Mouse (Mus musculus) heart, adult 9 months (tissue): Measurements from ENCODE around the gene Ccdc130.

Experiments
- DNase-seq, 2 experiments: peaks; one replicate each; pipeline ENCODE4 v3.0.0; 2022; ENCODE audit warnings: low spot score in 2 of 2

Ccdc130 gene

GRCm38 (mm10) chr8:84269950-84270773, at the start of gene Ccdc130:
Gene Ccdc130 (minus strand): TSS chr8:84270380.
- DNase-seq, result peak; percentile 99 to 100

- no peak for DNase-seq
These were observed 38.2 kb upstream of the Ccdc130 start for GRCm38 (mm10) chr8:84308376-84308775.

- peak; percentile 12 to 19 for DNase-seq
These were observed 33.8 kb upstream of the Ccdc130 start for GRCm38 (mm10) chr8:84303951-84304350.

- DNase-seq, result no peak
These were observed 27.0 kb upstream of the Ccdc130 start for GRCm38 (mm10) chr8:84297029-84297785.

- DNase-seq, result peak in 1 of 2 experiments; percentile 15
These were observed 21.5 kb upstream of the Ccdc130 start for GRCm38 (mm10) chr8:84291688-84292087.

DNA sequence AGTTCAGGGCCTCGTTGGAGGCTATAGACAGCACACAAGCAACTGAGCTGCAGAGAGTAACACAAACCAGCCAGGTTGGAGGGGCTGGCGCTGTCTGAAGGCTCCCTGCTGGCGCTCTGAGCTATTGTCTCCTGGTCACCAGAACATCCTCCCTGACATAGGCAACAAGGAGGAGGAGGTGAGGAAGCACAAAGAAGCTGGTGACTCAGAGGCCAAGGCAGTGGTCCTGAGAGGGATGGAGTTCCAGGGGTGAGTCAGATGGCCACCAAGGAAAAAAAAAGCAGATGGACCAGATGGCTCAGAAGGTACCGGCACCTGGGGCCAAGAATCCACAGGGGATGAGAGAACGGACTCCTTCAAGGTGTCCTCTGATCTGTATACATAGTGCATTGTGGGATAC, 20.9 kb upstream of the Ccdc130 start:
- DNase-seq, result no peak

DNA sequence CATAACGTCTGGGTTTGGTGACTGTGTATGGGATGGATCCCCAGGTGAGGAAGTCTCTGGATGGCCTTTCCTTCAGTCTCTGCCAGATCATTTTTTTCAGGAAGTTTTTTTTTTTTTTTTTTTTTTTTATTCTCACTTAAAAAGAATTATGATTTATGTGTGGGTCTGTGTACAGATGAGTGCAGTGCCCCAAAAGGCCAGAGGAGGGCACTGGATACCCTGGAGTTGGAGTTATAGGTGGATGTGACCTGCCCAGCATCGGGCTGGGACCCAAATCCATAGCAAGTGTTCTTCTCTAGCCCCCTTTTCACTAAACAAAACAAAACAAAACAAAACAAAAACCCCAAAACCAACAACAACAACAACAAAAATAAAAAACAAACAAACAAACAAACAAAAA, 18.7 kb upstream of the Ccdc130 start:
- DNase-seq, result no peak

DNA sequence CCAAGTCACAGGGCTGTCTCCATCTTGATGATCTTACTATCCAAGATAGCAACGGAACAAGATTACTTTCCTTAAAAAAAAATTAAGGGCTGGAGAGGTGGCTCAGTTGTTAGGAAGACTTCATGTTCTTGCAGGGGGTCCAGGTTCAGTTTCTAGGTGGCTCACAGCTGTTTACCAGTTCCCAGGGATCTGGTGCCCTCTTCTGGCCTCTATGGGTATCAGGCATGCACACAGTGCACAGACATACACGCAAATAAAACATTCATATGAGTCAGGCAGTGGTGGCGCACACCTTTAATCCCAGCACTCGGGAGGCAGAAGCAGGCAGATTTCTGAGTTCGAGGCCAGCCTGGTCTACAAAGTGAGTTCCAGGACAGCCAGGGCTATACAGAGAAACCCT, 15.5 kb upstream of the Ccdc130 start:
- DNase-seq, result peak in 1 of 2 experiments; percentile 43

GRCm38 (mm10) chr8:84284608-84285063, 14.5 kb upstream of the Ccdc130 start:
- peak in 1 of 2 experiments; percentile 15 for DNase-seq

DNA sequence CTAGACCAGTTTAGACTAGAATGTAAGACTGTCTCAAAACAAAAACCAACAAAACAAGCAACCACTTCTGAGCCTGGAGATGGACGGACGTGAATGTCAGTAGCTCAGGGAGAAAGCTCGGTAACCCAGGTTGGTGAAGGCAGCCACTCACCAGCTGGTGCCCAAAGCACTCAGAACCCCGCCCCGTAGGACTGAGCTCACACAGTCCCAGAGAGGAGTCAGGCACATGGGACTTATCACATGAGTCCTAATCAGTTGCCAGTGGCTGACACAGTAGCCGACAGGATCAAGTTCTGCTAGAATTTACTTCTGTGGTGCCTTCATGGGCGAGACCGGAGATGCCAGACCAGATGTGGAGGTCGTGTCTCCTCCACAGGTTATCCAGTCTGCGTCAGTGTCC, 10.6 kb upstream of the Ccdc130 start:
- DNase-seq, result no peak

GRCm38 (mm10) chr8:84276447-84276846, 6.3 kb upstream of the Ccdc130 start:
- no peak for DNase-seq

GRCm38 (mm10) chr8:84273968-84274367, 3.8 kb upstream of the Ccdc130 start:
- DNase-seq, result no peak

- no peak for DNase-seq
These were observed 2.1 kb upstream of the Ccdc130 start for GRCm38 (mm10) chr8:84272302-84272701.

- DNase-seq, result no peak
These were observed 9.1 kb downstream of the Ccdc130 start for GRCm38 (mm10) chr8:84261098-84261497.

DNA sequence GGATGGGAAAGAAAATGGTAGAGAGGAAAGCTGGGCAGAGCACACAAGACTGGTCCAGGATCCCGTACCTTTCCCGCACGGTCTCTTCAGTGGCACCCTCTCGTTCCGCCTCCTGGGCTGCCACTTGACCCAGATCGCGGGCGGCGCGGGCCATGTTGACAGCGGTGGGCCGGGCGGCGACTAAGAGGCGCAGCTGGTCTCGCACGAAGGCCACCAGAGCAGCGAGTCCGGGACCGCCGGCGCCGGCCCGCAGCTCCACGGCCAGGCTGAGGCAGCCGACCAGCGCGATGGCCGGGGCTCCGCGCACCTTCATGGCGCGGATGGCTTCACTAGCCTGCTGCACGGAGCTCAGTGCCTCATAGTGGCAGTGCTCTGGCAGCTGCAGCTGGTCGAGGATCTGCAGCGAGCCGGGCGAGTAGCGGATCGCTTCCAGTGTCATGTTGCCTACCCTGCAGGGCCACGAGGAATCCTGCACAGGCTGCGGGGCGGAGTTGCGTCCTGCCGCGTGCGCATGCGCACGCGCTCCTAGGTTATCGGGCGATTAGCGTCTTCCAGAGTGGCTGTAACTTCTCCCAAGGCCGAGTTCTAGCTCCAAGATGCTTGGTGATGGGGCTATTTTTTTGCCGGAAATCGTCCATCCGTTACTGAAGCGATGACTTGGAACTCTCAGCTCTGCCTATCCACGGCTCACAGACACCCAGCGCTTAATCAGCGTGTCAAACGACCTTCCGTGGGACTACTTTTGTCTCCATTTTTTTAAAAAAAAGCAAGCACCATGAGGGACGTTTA, 13.2 kb downstream of the Ccdc130 start, which contains the start of gene Mri1:
Mri1 (minus strand) TSS at position 505 of the 789 bp plus-strand sequence.
- DNase-seq, result peak; percentile 81 to 86

DNA sequence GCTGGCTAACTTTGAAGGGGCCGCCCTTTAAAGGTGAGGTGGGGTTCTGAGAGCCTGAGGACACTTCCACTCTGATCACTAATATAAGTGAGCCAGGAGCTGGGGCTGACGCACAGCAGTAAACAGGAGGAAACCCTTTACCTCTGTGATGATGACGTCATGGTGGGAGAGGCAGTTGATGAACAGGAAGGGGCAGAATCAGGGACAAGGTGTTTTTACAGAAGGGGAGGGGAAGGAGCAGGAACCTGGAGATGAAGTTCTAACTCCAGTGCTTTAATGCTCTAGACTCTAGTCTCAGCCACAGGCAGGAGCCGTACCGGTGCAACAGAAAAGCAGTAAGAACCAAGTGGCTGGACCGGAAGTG, 13.7 kb downstream of the Ccdc130 start:
- DNase-seq, result no peak

GRCm38 (mm10) chr8:84255858-84256257, 14.3 kb downstream of the Ccdc130 start:
- no peak for DNase-seq

DNA sequence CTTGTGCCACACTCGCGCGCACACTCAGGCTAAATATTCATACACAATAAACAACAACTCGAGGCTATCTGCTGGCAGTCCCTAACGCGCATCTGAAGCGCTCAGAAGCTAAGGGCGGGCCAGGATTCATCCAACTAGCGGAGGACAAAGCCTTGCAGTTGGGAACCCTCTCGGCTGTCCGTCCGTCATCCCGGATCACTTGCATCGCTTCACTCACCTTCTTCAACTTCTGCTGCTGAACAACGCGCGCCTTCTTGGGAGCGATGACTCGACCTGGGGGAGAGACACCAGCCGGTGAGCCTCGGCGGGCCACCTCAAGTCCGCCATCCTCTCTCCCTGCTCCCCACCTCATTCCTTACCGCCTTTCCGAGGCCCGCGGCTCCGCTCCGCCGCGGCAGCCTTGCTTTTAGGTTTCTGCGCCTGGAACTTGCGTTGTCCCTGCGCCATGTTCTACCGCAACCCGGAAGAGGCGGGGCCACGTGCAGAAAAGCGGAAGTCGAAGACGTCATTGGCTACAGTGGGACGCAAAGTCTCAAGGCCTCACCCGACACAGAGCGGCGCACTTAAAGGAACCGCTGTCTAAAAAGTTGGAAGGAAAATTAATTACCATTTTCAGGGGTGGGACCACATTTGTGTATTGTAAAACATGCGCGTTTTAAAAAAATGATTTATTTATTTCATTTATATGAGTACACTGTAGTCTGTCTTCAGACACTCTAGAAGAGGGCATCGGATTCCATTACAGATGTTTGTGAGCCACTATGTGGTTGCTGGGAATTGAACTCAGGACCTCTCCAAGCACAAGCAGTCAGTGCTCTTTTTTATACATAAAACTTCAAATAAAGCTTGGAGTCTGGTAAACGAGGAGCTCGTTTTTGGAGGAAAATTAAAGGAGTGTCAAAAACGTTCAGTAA, 20.7 kb downstream of the Ccdc130 start, which contains the start of gene D8Ertd738e:
D8Ertd738e (minus strand) TSS at position 463 of the 914 bp plus-strand sequence.
- peak; percentile 82 to 90 for DNase-seq

DNA sequence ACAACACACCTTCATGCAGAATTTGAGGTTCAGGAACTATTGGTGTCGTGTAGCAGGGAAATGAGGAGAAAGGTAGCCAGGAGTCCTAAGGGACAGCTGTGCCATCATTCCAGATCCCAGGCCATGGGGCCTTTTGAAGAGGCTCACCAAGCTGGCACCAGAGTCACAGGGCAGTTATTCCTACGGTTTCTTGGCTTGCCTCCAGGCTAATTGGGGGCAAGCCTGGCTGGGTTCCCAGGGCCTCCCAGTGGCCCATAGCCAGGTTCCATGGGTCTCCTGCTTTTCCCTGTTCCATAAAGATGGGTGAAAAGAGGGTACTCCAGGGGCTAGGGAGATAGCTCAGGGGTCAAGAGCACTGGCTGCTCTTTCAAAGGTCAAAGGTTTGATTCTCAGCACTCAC, 28.4 kb downstream of the Ccdc130 start:
- no peak for DNase-seq

- DNase-seq, result no peak
These were observed 29.0 kb downstream of the Ccdc130 start for GRCm38 (mm10) chr8:84241167-84241566.
